Mouse (Mus musculus) urinary bladder, postnatal 10 days (tissue): ENCODE data around the gene Zfp790.
"Not testable (repeated sequence)": the region's sequence is repeated elsewhere in the genome, so short reads cannot be mapped to it uniquely, and the experiment has no call there.

Experiments
- DNase-seq: peaks from one replicate; pipeline ENCODE4 v3.0.0; 2022; ENCODE audit warnings: low spot score

Zfp790 gene

GRCm38 (mm10) chr7:29844616-29845015 lies 28.7 kb downstream of the Zfp790 start:
- no peak for DNase-seq

DNA sequence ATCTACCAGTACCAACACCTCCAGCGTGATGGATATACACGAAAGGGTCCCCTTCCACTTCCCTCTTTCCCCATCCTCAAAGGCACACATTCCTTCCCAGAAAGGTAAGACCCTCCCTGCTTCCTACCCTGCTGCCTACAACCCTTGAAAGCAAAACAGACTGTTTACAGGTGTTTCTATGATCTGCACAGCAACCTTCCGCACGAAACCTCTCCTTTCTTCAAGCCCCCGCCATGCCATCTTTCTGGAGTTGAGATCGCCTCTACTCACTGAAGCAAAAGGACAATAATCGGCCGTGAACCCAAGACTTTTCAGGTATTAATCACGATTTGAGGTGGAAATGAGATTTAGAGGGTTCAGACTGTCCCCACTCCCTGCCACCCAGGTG lies 36.9 kb downstream of the Zfp790 start:
- DNase-seq: no peak

GRCm38 (mm10) chr7:29853219-29853842 lies 37.4 kb downstream of the Zfp790 start, which contains the start of gene Zfp940:
Gene Zfp940 (minus strand): TSS chr7:29853669.
- peak; percentile 21 for DNase-seq

GRCm38 (mm10) chr7:29859532-29860517 lies 43.9 kb downstream of the Zfp790 start, which contains the start of gene Zfp420:
Gene Zfp420 (plus strand): TSS chr7:29859979.
- DNase-seq: peak; percentile 43

- DNase-seq: no peak
These were observed 45.7 kb downstream of the Zfp790 start for GRCm38 (mm10) chr7:29861660-29862059.

DNA sequence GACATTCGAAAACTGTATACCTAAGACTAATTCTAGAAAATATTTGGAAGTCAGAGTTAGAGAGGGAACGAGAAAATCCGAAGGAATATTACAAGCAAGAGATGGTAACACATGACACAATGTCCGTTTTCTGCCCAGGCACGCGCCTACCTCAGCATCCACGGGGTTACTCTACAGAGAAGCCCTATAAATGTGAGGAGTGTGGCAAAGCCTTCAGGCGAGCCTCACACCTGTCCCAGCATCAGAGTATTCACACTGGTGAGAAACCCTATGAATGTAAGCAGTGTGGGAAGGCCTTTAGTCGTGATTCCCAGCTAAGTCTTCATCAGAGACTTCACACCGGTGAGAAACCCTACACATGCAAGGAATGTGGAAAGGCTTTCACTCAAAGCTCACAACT lies 58.3 kb downstream of the Zfp790 start:
- DNase-seq: no peak

- DNase-seq: not testable (repeated sequence)
These were observed 61.6 kb downstream of the Zfp790 start for GRCm38 (mm10) chr7:29877561-29877960.

GRCm38 (mm10) chr7:29880056-29880455 lies 64.1 kb downstream of the Zfp790 start:
- no peak for DNase-seq
